Mouse (Mus musculus): Measurements from ENCODE around the gene Hacl1. TPM values are rescaled to one million over a fixed set of nuclear protein-coding genes. Genes with fewer than 3 reads are reported as not detected.

The Hacl1 gene
- polyA plus RNA-seq, 1 experiment from 2014 or later: 9.7 TPM

- H3K9ac ChIP-seq: no peak overlapping the region
- no peak overlapping the region for H3K4me3 ChIP-seq
- WGBS: 68% methylated on average over 2 of the region's 2 CpGs
- H3K4me1 ChIP-seq (replicated peaks): no peaks in the 10 kb centered on the region
- no peak overlapping the region for H3K4me2 ChIP-seq
- no peaks in the 10 kb centered on the region for H3K27me3 ChIP-seq
- H3K27ac ChIP-seq: no peak overlapping the region
- H3K9me3 ChIP-seq (replicated peaks): no peaks in the 10 kb centered on the region
- no peaks in the 10 kb centered on the region for H3K36me3 ChIP-seq
- ATAC-seq (replicated peaks; ENCODE audit: insufficient number of reproducible peaks, insufficient read depth, low FRiP score, low read depth): no peak
Measured at GRCm38 (mm10) chr14:31593036-31593435, 48.0 kb downstream of the Hacl1 start.

- no peak for ATAC-seq (replicated peaks; ENCODE audit: insufficient number of reproducible peaks, insufficient read depth, low FRiP score, low read depth)
- 79% methylated on average over 3 of the region's 3 CpGs for WGBS
- Histone ChIP-seq H3K4me2 (no peak within 1 kb of the TSS), H3K4me3 (no peak within 1 kb of the TSS), H3K4me1 (replicated peaks) (no peaks in the 10 kb centered on the region), H3K9ac (no peak within 1 kb of the TSS), H3K9me3 (replicated peaks) (no peaks in the 10 kb centered on the region), H3K27me3 (no peaks in the 10 kb centered on the region), H3K36me3 (no peaks in the 10 kb centered on the region), H3K27ac (no peak within 1 kb of the TSS)
Measured at GRCm38 (mm10) chr14:31591243-31591642, 49.8 kb downstream of the Hacl1 start, which contains the start of gene Colq. Gene Colq, minus strand, starts transcription at chr14:31591343.

- Histone ChIP-seq H3K27me3 (no peaks in the 10 kb centered on the region), H3K27ac (no peak overlapping the region), H3K36me3 (no peaks in the 10 kb centered on the region), H3K4me3 (no peak overlapping the region), H3K4me1 (replicated peaks) (no peaks in the 10 kb centered on the region), H3K9me3 (replicated peaks) (no peaks in the 10 kb centered on the region), H3K4me2 (no peak overlapping the region), H3K9ac (no peak overlapping the region)
- 82% methylated on average over 8 of the region's 8 CpGs for WGBS
- no peak for ATAC-seq (replicated peaks; ENCODE audit: insufficient number of reproducible peaks, insufficient read depth, low FRiP score, low read depth)
Measured at GRCm38 (mm10) chr14:31586451-31586850, 54.6 kb downstream of the Hacl1 start.

GRCm38 (mm10) chr14:31583082-31583481 lies 58.0 kb downstream of the Hacl1 start:
- Histone ChIP-seq H3K27me3 (no peaks in the 10 kb centered on the region), H3K9ac (no peak overlapping the region), H3K27ac (no peak overlapping the region), H3K36me3 (no peaks in the 10 kb centered on the region), H3K4me3 (no peak overlapping the region), H3K4me1 (replicated peaks) (peaks cover 5% of the 10 kb centered on the region), H3K9me3 (replicated peaks) (no peaks in the 10 kb centered on the region), H3K4me2 (no peak overlapping the region)
- WGBS: 84% methylated on average over 9 of the region's 9 CpGs
- no peak for ATAC-seq (replicated peaks; ENCODE audit: insufficient number of reproducible peaks, insufficient read depth, low FRiP score, low read depth)

- no peak overlapping the region for H3K4me3 ChIP-seq
- no peak for ATAC-seq (replicated peaks; ENCODE audit: insufficient number of reproducible peaks, insufficient read depth, low FRiP score, low read depth)
- H3K9ac ChIP-seq: no peak overlapping the region
- H3K4me1 ChIP-seq (replicated peaks): peaks cover 30% of the 10 kb centered on the region
- peak overlapping the region; percentile 69 for H3K27ac ChIP-seq
- H3K9me3 ChIP-seq (replicated peaks): no peaks in the 10 kb centered on the region
- H3K36me3 ChIP-seq: no peaks in the 10 kb centered on the region
- peak overlapping the region; percentile 62 for H3K4me2 ChIP-seq
- 26% methylated on average over 9 of the region's 9 CpGs for WGBS
- H3K27me3 ChIP-seq: no peaks in the 10 kb centered on the region
Measured at GRCm38 (mm10) chr14:31577966-31578735, 62.9 kb downstream of the Hacl1 start.

GRCm38 (mm10) chr14:31576846-31577697 lies 64.0 kb downstream of the Hacl1 start:
- Histone ChIP-seq H3K27ac (peak overlapping the region; percentile 69), H3K4me3 (peak overlapping the region; percentile 46), H3K36me3 (no peaks in the 10 kb centered on the region), H3K27me3 (no peaks in the 10 kb centered on the region), H3K4me1 (replicated peaks) (peaks cover 33% of the 10 kb centered on the region), H3K9me3 (replicated peaks) (no peaks in the 10 kb centered on the region), H3K4me2 (peak overlapping the region; percentile 62), H3K9ac (peak overlapping the region; percentile 35)
- 0 out of 2 replicates have a peak, but pooled peaks have one; percentile 48 for ATAC-seq (replicated peaks; ENCODE audit: insufficient number of reproducible peaks, insufficient read depth, low FRiP score, low read depth)
- 11% methylated on average over 10 of the region's 10 CpGs for WGBS

- Histone ChIP-seq H3K27me3 (no peaks in the 10 kb centered on the region), H3K9me3 (replicated peaks) (no peaks in the 10 kb centered on the region), H3K4me3 (peak overlapping the region; percentile 46), H3K4me1 (replicated peaks) (peaks cover 38% of the 10 kb centered on the region), H3K36me3 (no peaks in the 10 kb centered on the region), H3K9ac (peak overlapping the region; percentile 35; the same call in 1 of the 2 replicates), H3K27ac (peak overlapping the region; percentile 69), H3K4me2 (peak overlapping the region; percentile 62)
- 53% methylated on average over 9 of the region's 9 CpGs for WGBS
- no peak; the same call in 1 of the 2 replicates for ATAC-seq (replicated peaks; ENCODE audit: insufficient number of reproducible peaks, insufficient read depth, low FRiP score, low read depth)
Measured at GRCm38 (mm10) chr14:31575866-31576265, 65.2 kb downstream of the Hacl1 start.

GRCm38 (mm10) chr14:31574903-31575665 lies 66.0 kb downstream of the Hacl1 start:
- 85% methylated on average over 18 of the region's 18 CpGs for WGBS
- H3K27ac ChIP-seq: peak overlapping the region; percentile 69; the same call in 1 of the 2 replicates
- peaks cover 46% of the 10 kb centered on the region for H3K4me1 ChIP-seq (replicated peaks)
- H3K9ac ChIP-seq: no peak overlapping the region
- H3K4me3 ChIP-seq: peak overlapping the region; percentile 46
- no peaks in the 10 kb centered on the region for H3K36me3 ChIP-seq
- ATAC-seq (replicated peaks; ENCODE audit: insufficient number of reproducible peaks, insufficient read depth, low FRiP score, low read depth): no peak
- H3K4me2 ChIP-seq: peak overlapping the region; percentile 62
- no peaks in the 10 kb centered on the region for H3K9me3 ChIP-seq (replicated peaks)
- H3K27me3 ChIP-seq: no peaks in the 10 kb centered on the region

GRCm38 (mm10) chr14:31572561-31573175 lies 68.4 kb downstream of the Hacl1 start:
- Histone ChIP-seq H3K4me3 (no peak overlapping the region), H3K4me2 (no peak overlapping the region), H3K9ac (no peak overlapping the region), H3K27me3 (no peaks in the 10 kb centered on the region), H3K27ac (no peak overlapping the region), H3K9me3 (replicated peaks) (no peaks in the 10 kb centered on the region), H3K4me1 (replicated peaks) (peaks cover 57% of the 10 kb centered on the region), H3K36me3 (no peaks in the 10 kb centered on the region)
- no peak for ATAC-seq (replicated peaks; ENCODE audit: insufficient number of reproducible peaks, insufficient read depth, low FRiP score, low read depth)
- 70% methylated on average over 9 of the region's 9 CpGs for WGBS

- Histone ChIP-seq H3K4me3 (no peak overlapping the region), H3K9me3 (replicated peaks) (no peaks in the 10 kb centered on the region), H3K4me2 (no peak overlapping the region), H3K27me3 (no peaks in the 10 kb centered on the region), H3K9ac (no peak overlapping the region), H3K4me1 (replicated peaks) (peaks cover 53% of the 10 kb centered on the region), H3K36me3 (no peaks in the 10 kb centered on the region), H3K27ac (no peak overlapping the region)
- 87% methylated on average over 5 of the region's 5 CpGs for WGBS
- ATAC-seq (replicated peaks; ENCODE audit: insufficient number of reproducible peaks, insufficient read depth, low FRiP score, low read depth): no peak
Measured at GRCm38 (mm10) chr14:31571419-31571818, 69.7 kb downstream of the Hacl1 start.
